Mouse (Mus musculus): ENCODE data around the gene Slc17a9. TPM values are rescaled to one million over a fixed set of nuclear protein-coding genes. Genes with fewer than 3 reads are reported as not detected.

Slc17a9 gene
- 0.04 TPM for polyA plus RNA-seq (2012; fragmentation: generic; extraction: Trizol)
- long read RNA-seq, experiment 1, result 0 reads
- long read RNA-seq, experiment 2, partial matches to known transcripts, result 0 of 1 reads
- long read RNA-seq, experiment 2, other reads (novel, unspliced or antisense), result 1 of 1 reads

GRCm38 (mm10) chr2:180724585-180725413, at the start of gene Slc17a9:
Gene Slc17a9, plus strand, starts transcription at chr2:180725263.
- no peak within 1 kb of the TSS for H3K4me3 ChIP-seq (ENCODE audit: insufficient read depth, poor library complexity, severe bottlenecking)
- TF ChIP-seq FOSL1 (IDR thresholded peaks at IDR 0.05; ENCODE audit: insufficient read depth, low read length, poor library complexity, severe bottlenecking), result no peak
- TF ChIP-seq CEBPB (IDR thresholded peaks at IDR 0.05; ENCODE audit: low read depth), result no peak
- no peak for TF ChIP-seq MYOD1 (IDR thresholded peaks at IDR 0.05; ENCODE audit: control insufficient read depth, insufficient read length, low read depth)
- TF ChIP-seq MAX (IDR thresholded peaks at IDR 0.05), result no peak
- TF ChIP-seq USF1 (IDR thresholded peaks at IDR 0.05; ENCODE audit: low read depth), result no peak
- no peak for TF ChIP-seq CTCF (IDR thresholded peaks at IDR 0.05; ENCODE audit: control insufficient read depth, insufficient read depth, insufficient read length)
- no peak for TF ChIP-seq MYOG (IDR thresholded peaks at IDR 0.05; ENCODE audit: control insufficient read depth, extremely low read depth, insufficient read length)
- no peaks in the 10 kb centered on the region for H3K79me2 ChIP-seq (ENCODE audit: control insufficient read depth, insufficient read depth)
- H3K27me3 ChIP-seq (ENCODE audit: control insufficient read depth, insufficient read depth, insufficient read length), result no peaks in the 10 kb centered on the region
- no peak within 1 kb of the TSS for H3ac ChIP-seq (ENCODE audit: control insufficient read depth, insufficient read length, low read depth)
- peaks cover 42% of the 10 kb centered on the region for H3K36me3 ChIP-seq (ENCODE audit: control insufficient read depth, insufficient read depth)
- H3K79me3 ChIP-seq (ENCODE audit: low read depth), result no peaks in the 10 kb centered on the region

DNA sequence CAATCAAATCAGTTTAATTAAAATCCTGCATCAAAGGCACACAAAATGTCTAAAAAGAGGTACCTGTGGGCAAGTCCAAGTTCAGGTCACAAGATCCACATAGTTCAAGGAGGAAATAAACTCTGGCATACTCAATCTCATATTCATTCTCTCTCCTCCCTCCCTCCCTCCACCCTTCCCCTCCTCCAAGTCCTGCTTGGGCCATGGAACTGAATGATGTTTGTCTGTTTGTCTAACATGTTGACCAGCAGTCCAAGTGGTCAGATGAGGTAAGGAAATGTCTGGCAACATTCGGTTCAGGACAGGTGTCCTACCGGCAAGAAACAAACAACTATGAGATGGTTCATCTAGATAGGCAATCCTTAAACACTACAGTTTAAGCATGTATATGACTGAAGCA, 48.4 kb upstream of the Slc17a9 start:
- Histone ChIP-seq H3K27me3 (ENCODE audit: control insufficient read depth, insufficient read depth, insufficient read length) (no peaks in the 10 kb centered on the region), H3ac (ENCODE audit: control insufficient read depth, insufficient read length, low read depth) (no peak overlapping the region), H3K36me3 (ENCODE audit: control insufficient read depth, insufficient read depth) (peaks cover 59% of the 10 kb centered on the region), H3K79me2 (ENCODE audit: control insufficient read depth, insufficient read depth) (no peaks in the 10 kb centered on the region), H3K79me3 (ENCODE audit: low read depth) (no peaks in the 10 kb centered on the region), H3K4me3 (ENCODE audit: insufficient read depth, poor library complexity, severe bottlenecking) (no peak overlapping the region)
- TF ChIP-seq MYOD1 (IDR thresholded peaks at IDR 0.05; ENCODE audit: control insufficient read depth, insufficient read length, low read depth), result no peak
- TF ChIP-seq MYOG (IDR thresholded peaks at IDR 0.05; ENCODE audit: control insufficient read depth, extremely low read depth, insufficient read length), result no peak
- no peak for TF ChIP-seq MAX (IDR thresholded peaks at IDR 0.05)
- no peak for TF ChIP-seq FOSL1 (IDR thresholded peaks at IDR 0.05; ENCODE audit: insufficient read depth, low read length, poor library complexity, severe bottlenecking)
- no peak for TF ChIP-seq CEBPB (IDR thresholded peaks at IDR 0.05; ENCODE audit: low read depth)
- TF ChIP-seq CTCF (IDR thresholded peaks at IDR 0.05; ENCODE audit: control insufficient read depth, insufficient read depth, insufficient read length), result no peak
- TF ChIP-seq USF1 (IDR thresholded peaks at IDR 0.05; ENCODE audit: low read depth), result no peak

- Histone ChIP-seq H3K36me3 (ENCODE audit: control insufficient read depth, insufficient read depth) (peaks cover 60% of the 10 kb centered on the region), H3K27me3 (ENCODE audit: control insufficient read depth, insufficient read depth, insufficient read length) (no peaks in the 10 kb centered on the region), H3K79me3 (ENCODE audit: low read depth) (no peaks in the 10 kb centered on the region), H3K79me2 (ENCODE audit: control insufficient read depth, insufficient read depth) (no peaks in the 10 kb centered on the region), H3ac (ENCODE audit: control insufficient read depth, insufficient read length, low read depth) (no peak overlapping the region), H3K4me3 (ENCODE audit: insufficient read depth, poor library complexity, severe bottlenecking) (no peak overlapping the region)
- TF ChIP-seq MYOG (IDR thresholded peaks at IDR 0.05; ENCODE audit: control insufficient read depth, extremely low read depth, insufficient read length), result no peak
- TF ChIP-seq CTCF (IDR thresholded peaks at IDR 0.05; ENCODE audit: control insufficient read depth, insufficient read depth, insufficient read length), result peak; percentile 45
Observed at GRCm38 (mm10) chr2:180678609-180679140, 46.4 kb upstream of the Slc17a9 start.

DNA sequence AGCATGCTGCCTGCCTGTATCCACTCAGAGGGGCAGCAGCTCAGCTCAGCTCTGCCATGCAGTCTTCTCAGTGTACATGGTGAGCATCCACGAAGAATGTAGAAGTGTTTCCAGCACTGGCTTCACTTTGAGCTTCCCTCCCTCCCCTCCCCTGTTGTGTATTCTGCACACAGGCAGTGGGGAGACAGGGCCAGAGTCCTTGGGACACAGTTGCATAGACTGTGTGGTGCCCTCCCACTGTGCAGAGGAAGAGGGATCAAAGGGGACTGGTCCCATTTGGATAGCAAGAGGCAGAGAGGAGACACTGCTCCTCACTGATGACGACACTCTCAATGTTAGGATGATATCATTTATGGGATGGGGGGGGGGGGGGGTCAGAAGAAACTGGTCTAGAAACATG, 43.8 kb upstream of the Slc17a9 start:
- no peak overlapping the region for H3ac ChIP-seq (ENCODE audit: control insufficient read depth, insufficient read length, low read depth)
- peaks cover 2% of the 10 kb centered on the region for H3K79me3 ChIP-seq (ENCODE audit: low read depth)
- H3K27me3 ChIP-seq (ENCODE audit: control insufficient read depth, insufficient read depth, insufficient read length), result no peaks in the 10 kb centered on the region
- H3K79me2 ChIP-seq (ENCODE audit: control insufficient read depth, insufficient read depth), result no peaks in the 10 kb centered on the region
- no peak for TF ChIP-seq MYOG (IDR thresholded peaks at IDR 0.05; ENCODE audit: control insufficient read depth, extremely low read depth, insufficient read length)
- no peak for TF ChIP-seq CEBPB (IDR thresholded peaks at IDR 0.05; ENCODE audit: low read depth)
- TF ChIP-seq CTCF (IDR thresholded peaks at IDR 0.05; ENCODE audit: control insufficient read depth, insufficient read depth, insufficient read length), result no peak
- TF ChIP-seq MAX (IDR thresholded peaks at IDR 0.05), result no peak
- TF ChIP-seq MYOD1 (IDR thresholded peaks at IDR 0.05; ENCODE audit: control insufficient read depth, insufficient read length, low read depth), result no peak
- no peak for TF ChIP-seq FOSL1 (IDR thresholded peaks at IDR 0.05; ENCODE audit: insufficient read depth, low read length, poor library complexity, severe bottlenecking)
- TF ChIP-seq USF1 (IDR thresholded peaks at IDR 0.05; ENCODE audit: low read depth), result no peak
- H3K4me3 ChIP-seq (ENCODE audit: insufficient read depth, poor library complexity, severe bottlenecking), result no peak overlapping the region
- peaks cover 64% of the 10 kb centered on the region for H3K36me3 ChIP-seq (ENCODE audit: control insufficient read depth, insufficient read depth)

GRCm38 (mm10) chr2:180683524-180683923, 41.5 kb upstream of the Slc17a9 start:
- H3K27me3 ChIP-seq (ENCODE audit: control insufficient read depth, insufficient read depth, insufficient read length), result no peaks in the 10 kb centered on the region
- H3K36me3 ChIP-seq (ENCODE audit: control insufficient read depth, insufficient read depth), result peaks cover 82% of the 10 kb centered on the region
- no peak overlapping the region for H3ac ChIP-seq (ENCODE audit: control insufficient read depth, insufficient read length, low read depth)
- H3K4me3 ChIP-seq (ENCODE audit: insufficient read depth, poor library complexity, severe bottlenecking), result no peak overlapping the region
- H3K79me2 ChIP-seq (ENCODE audit: control insufficient read depth, insufficient read depth), result peaks cover 14% of the 10 kb centered on the region
- TF ChIP-seq MAX (IDR thresholded peaks at IDR 0.05) (no peak), MYOD1 (IDR thresholded peaks at IDR 0.05; ENCODE audit: control insufficient read depth, insufficient read length, low read depth) (no peak), CTCF (IDR thresholded peaks at IDR 0.05; ENCODE audit: control insufficient read depth, insufficient read depth, insufficient read length) (no peak), MYOG (IDR thresholded peaks at IDR 0.05; ENCODE audit: control insufficient read depth, extremely low read depth, insufficient read length) (no peak), FOSL1 (IDR thresholded peaks at IDR 0.05; ENCODE audit: insufficient read depth, low read length, poor library complexity, severe bottlenecking) (no peak)
- H3K79me3 ChIP-seq (ENCODE audit: low read depth), result peaks cover 2% of the 10 kb centered on the region

Measured in C2C12 (cell line).